Mouse (Mus musculus): ENCODE data around the gene Best3. TPM values are rescaled to one million over a fixed set of nuclear protein-coding genes. Genes with fewer than 3 reads are reported as not detected.

The Best3 gene
- total and polyA plus RNA-seq, 2 experiments from 2014 or later: 0.57 to 1.1 TPM

DNA sequence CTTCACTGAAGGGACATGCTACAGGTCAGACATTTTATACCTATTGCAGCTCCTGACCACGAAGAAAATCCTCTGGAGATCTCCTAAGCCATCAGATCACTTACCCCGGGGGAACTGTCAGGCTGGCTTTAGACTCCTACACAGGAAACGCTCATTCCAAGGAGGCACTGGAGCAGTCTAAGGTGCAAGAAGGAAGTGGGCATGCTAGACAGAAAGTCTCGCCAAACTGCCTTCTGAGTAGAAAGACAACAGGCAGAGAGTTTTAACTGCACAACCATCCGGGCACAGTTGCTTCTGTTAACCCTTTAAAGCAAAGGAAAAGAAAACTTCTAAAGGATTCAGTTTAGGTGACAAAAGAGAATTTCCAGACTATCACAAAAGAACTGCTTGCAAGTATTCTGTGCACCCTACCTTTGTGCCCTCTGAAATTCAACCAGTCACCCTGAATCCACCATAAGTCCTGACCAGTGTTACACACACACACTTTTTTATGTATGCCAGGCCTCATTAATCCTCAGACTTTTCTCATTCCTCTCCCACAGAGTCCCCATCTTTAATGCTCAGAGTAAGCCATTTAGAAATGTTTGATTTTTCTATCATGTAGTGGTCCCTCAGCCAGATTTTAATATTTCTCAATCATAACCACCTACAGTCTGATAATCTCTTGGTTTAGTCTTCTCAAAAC lies 28.1 kb upstream of the Best3 start:
- no peak for ATAC-seq (ENCODE audit: insufficient read depth, low read depth)
- Histone ChIP-seq H3K4me2 (ENCODE audit: low read depth, low read length) (no peak overlapping the region), H3K36me3 (replicated peaks; ENCODE audit: control insufficient read depth, insufficient read depth, low read length) (no peaks in the 10 kb centered on the region), H3K9ac (replicated peaks; ENCODE audit: low read depth, low read length) (no peak overlapping the region), H3K27ac (ENCODE audit: low read depth) (no peak overlapping the region), H3K9me3 (replicated peaks; ENCODE audit: control insufficient read depth, low read length) (0 out of 2 replicates have a peak, but pooled peaks cover 3% of the 10 kb centered on the region), H3K4me3 (ENCODE audit: low read depth, low read length) (no peak overlapping the region), H3K4me1 (ENCODE audit: control insufficient read depth, insufficient read depth) (no peaks in the 10 kb centered on the region), H3K27me3 (ENCODE audit: control insufficient read depth, insufficient read depth, low read length) (no peaks in the 10 kb centered on the region)
- TF ChIP-seq EP300 (IDR thresholded peaks at IDR 0.05; ENCODE audit: low read depth) (no peak), CTCF (IDR thresholded peaks at IDR 0.05; ENCODE audit: low read depth) (no peak)
- WGBS: 40% methylated on average over 5 of the region's 5 CpGs
- no peak for DNase-seq (ENCODE audit: low spot score)

DNA sequence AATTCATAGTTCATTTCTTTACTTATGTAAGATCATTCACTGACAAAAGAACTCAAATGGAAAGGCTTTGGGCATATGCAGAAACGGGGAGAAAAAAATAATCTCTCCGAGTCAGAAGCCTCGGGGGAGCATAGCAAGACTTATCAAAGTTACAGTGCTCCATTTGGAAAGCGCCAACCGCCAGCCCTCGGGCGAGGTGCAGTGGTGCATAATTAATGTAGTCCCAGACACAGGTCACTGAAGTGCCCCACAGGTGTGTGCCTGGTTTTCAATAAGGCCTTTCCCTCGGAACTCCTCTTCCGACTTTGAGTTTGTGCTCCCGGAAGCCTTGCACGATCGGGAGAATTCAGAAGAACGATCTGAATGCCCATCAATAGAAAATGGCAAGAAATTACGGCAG lies 24.0 kb upstream of the Best3 start:
- TF ChIP-seq EP300 (IDR thresholded peaks at IDR 0.05; ENCODE audit: low read depth): no peak
- no peak for TF ChIP-seq CTCF (IDR thresholded peaks at IDR 0.05; ENCODE audit: low read depth)
- WGBS: 72% methylated on average over 14 of the region's 14 CpGs
- Histone ChIP-seq H3K4me2 (ENCODE audit: low read depth, low read length) (no peak overlapping the region), H3K4me3 (ENCODE audit: low read depth, low read length) (no peak overlapping the region), H3K27ac (ENCODE audit: low read depth) (no peak overlapping the region), H3K4me1 (ENCODE audit: control insufficient read depth, insufficient read depth) (peaks cover 3% of the 10 kb centered on the region), H3K36me3 (replicated peaks; ENCODE audit: control insufficient read depth, insufficient read depth, low read length) (no peaks in the 10 kb centered on the region), H3K27me3 (ENCODE audit: control insufficient read depth, insufficient read depth, low read length) (no peaks in the 10 kb centered on the region), H3K9me3 (replicated peaks; ENCODE audit: control insufficient read depth, low read length) (0 out of 2 replicates have a peak, but pooled peaks cover 3% of the 10 kb centered on the region), H3K9ac (replicated peaks; ENCODE audit: low read depth, low read length) (no peak overlapping the region)
- DNase-seq (ENCODE audit: low spot score) (no peak), ATAC-seq (ENCODE audit: insufficient read depth, low read depth) (no peak)

DNA sequence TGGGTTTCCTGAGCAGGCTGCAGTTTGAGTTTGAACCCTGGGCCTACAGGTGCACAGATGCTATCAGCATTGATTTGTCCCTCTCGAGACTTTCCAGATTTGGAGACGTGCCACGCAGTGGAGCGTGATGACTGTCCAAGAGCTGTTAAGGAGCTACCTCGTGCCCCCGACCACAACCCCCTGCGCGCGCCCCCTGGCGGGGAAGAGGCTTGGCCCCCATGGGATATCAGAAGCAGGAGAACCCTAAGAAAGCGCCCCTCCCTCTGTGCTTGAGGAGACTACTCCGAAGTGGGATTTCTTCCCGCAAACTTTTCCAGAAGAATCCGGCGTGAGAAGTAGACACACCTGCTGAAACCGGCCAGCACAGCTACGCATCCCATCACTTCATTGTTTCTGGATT lies 23.3 kb upstream of the Best3 start:
- H3K27ac ChIP-seq (ENCODE audit: low read depth): no peak overlapping the region
- H3K4me3 ChIP-seq (ENCODE audit: low read depth, low read length): no peak overlapping the region
- ATAC-seq (ENCODE audit: insufficient read depth, low read depth): no peak
- DNase-seq (ENCODE audit: low spot score): no peak
- no peak overlapping the region for H3K4me2 ChIP-seq (ENCODE audit: low read depth, low read length)
- H3K9me3 ChIP-seq (replicated peaks; ENCODE audit: control insufficient read depth, low read length): 0 out of 2 replicates have a peak, but pooled peaks cover 3% of the 10 kb centered on the region
- TF ChIP-seq CTCF (IDR thresholded peaks at IDR 0.05; ENCODE audit: low read depth) (0 out of 2 replicates have a peak, but pooled peaks have one; percentile 2), EP300 (IDR thresholded peaks at IDR 0.05; ENCODE audit: low read depth) (no peak)
- H3K27me3 ChIP-seq (ENCODE audit: control insufficient read depth, insufficient read depth, low read length): no peaks in the 10 kb centered on the region
- no peak overlapping the region for H3K9ac ChIP-seq (replicated peaks; ENCODE audit: low read depth, low read length)
- no peaks in the 10 kb centered on the region for H3K36me3 ChIP-seq (replicated peaks; ENCODE audit: control insufficient read depth, insufficient read depth, low read length)
- 52% methylated on average over 17 of the region's 17 CpGs for WGBS
- peaks cover 3% of the 10 kb centered on the region for H3K4me1 ChIP-seq (ENCODE audit: control insufficient read depth, insufficient read depth)

DNA sequence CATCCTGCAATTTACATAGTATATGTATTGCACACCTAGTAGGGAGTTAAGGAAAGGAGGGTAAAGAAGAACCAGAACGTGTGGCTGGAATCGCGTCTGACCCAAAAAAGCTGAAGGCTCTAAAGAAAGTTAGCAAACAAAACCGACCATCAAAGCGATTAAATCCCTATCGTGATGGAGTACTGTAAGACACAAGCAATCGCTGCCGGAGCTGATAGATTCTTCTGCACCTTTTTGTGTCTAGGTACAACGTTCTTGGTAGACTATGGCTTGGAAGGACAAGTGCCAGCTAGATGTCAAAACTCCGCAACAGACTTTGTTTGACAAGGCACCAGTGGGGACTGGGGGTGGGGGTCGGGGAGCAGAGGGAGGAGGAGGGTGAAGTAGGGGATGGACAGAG lies 22.0 kb upstream of the Best3 start:
- no peak overlapping the region for H3K27ac ChIP-seq (ENCODE audit: low read depth)
- 0 out of 2 replicates have a peak, but pooled peaks cover 3% of the 10 kb centered on the region for H3K9me3 ChIP-seq (replicated peaks; ENCODE audit: control insufficient read depth, low read length)
- no peak for ATAC-seq (ENCODE audit: insufficient read depth, low read depth)
- TF ChIP-seq CTCF (IDR thresholded peaks at IDR 0.05; ENCODE audit: low read depth): no peak
- TF ChIP-seq EP300 (IDR thresholded peaks at IDR 0.05; ENCODE audit: low read depth): no peak
- no peak overlapping the region for H3K4me2 ChIP-seq (ENCODE audit: low read depth, low read length)
- no peak overlapping the region for H3K4me3 ChIP-seq (ENCODE audit: low read depth, low read length)
- H3K36me3 ChIP-seq (replicated peaks; ENCODE audit: control insufficient read depth, insufficient read depth, low read length): no peaks in the 10 kb centered on the region
- 82% methylated on average over 11 of the region's 11 CpGs for WGBS
- no peak overlapping the region for H3K9ac ChIP-seq (replicated peaks; ENCODE audit: low read depth, low read length)
- peaks cover 3% of the 10 kb centered on the region for H3K4me1 ChIP-seq (ENCODE audit: control insufficient read depth, insufficient read depth)
- no peak for DNase-seq (ENCODE audit: low spot score)
- no peaks in the 10 kb centered on the region for H3K27me3 ChIP-seq (ENCODE audit: control insufficient read depth, insufficient read depth, low read length)

DNA sequence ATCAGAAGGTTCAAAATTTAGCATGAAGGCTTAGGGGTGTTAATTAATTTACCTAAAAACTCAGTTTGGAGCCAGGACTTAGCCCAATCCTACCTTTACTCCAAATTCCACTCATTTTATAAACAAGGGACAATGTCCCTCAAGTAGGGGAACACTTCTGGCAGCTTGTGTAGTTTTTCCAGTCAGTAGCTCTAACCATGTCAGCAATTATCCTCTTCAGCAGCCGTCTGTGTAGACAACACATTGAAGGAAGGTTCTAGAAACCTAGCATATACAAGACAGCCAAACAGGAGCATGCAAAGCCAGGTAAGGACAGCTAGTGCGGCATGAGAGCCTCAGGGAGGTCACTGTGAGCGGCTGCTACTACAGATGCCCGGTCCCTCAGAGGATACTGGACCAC lies 21.5 kb upstream of the Best3 start:
- no peak overlapping the region for H3K9ac ChIP-seq (replicated peaks; ENCODE audit: low read depth, low read length)
- no peak for ATAC-seq (ENCODE audit: insufficient read depth, low read depth)
- no peak overlapping the region for H3K4me3 ChIP-seq (ENCODE audit: low read depth, low read length)
- TF ChIP-seq EP300 (IDR thresholded peaks at IDR 0.05; ENCODE audit: low read depth): no peak
- TF ChIP-seq CTCF (IDR thresholded peaks at IDR 0.05; ENCODE audit: low read depth): no peak
- H3K36me3 ChIP-seq (replicated peaks; ENCODE audit: control insufficient read depth, insufficient read depth, low read length): no peaks in the 10 kb centered on the region
- no peak for DNase-seq (ENCODE audit: low spot score)
- WGBS: 76% methylated on average over 4 of the region's 4 CpGs
- H3K9me3 ChIP-seq (replicated peaks; ENCODE audit: control insufficient read depth, low read length): 0 out of 2 replicates have a peak, but pooled peaks cover 3% of the 10 kb centered on the region
- no peaks in the 10 kb centered on the region for H3K27me3 ChIP-seq (ENCODE audit: control insufficient read depth, insufficient read depth, low read length)
- no peak overlapping the region for H3K27ac ChIP-seq (ENCODE audit: low read depth)
- peaks cover 3% of the 10 kb centered on the region for H3K4me1 ChIP-seq (ENCODE audit: control insufficient read depth, insufficient read depth)
- H3K4me2 ChIP-seq (ENCODE audit: low read depth, low read length): no peak overlapping the region

DNA sequence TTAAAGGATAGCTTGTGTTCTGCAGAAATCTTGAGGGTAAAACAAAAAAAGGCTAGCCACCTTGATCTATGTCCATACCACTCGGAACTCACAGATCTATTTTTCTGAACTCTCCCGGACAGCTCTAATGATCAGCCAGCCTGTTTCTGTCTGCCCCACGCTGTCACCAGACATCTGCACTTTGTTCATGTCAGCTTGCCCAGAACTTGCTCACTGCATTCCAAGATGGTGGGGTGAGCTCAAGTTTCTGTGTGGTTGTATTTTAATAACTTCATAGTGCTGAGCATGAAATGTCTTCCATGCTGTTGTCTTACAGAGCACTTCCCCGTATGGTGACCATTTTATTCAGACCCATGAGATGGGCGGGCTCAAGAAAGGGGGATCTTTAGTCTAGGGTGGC lies 20.8 kb upstream of the Best3 start:
- H3K4me2 ChIP-seq (ENCODE audit: low read depth, low read length): no peak overlapping the region
- no peak overlapping the region for H3K27ac ChIP-seq (ENCODE audit: low read depth)
- 0 out of 2 replicates have a peak, but pooled peaks cover 3% of the 10 kb centered on the region for H3K9me3 ChIP-seq (replicated peaks; ENCODE audit: control insufficient read depth, low read length)
- DNase-seq (ENCODE audit: low spot score) (peak; percentile 47), ATAC-seq (ENCODE audit: insufficient read depth, low read depth) (peak; percentile 75)
- H3K27me3 ChIP-seq (ENCODE audit: control insufficient read depth, insufficient read depth, low read length): no peaks in the 10 kb centered on the region
- 39% methylated on average over 5 of the region's 5 CpGs for WGBS
- H3K9ac ChIP-seq (replicated peaks; ENCODE audit: low read depth, low read length): no peak overlapping the region
- H3K36me3 ChIP-seq (replicated peaks; ENCODE audit: control insufficient read depth, insufficient read depth, low read length): no peaks in the 10 kb centered on the region
- peaks cover 3% of the 10 kb centered on the region for H3K4me1 ChIP-seq (ENCODE audit: control insufficient read depth, insufficient read depth)
- H3K4me3 ChIP-seq (ENCODE audit: low read depth, low read length): no peak overlapping the region
- TF ChIP-seq EP300 (IDR thresholded peaks at IDR 0.05; ENCODE audit: low read depth) (no peak), CTCF (IDR thresholded peaks at IDR 0.05; ENCODE audit: low read depth) (no peak)
